Mouse (Mus musculus): Measurements from ENCODE around the gene Olfr782. TPM values are rescaled to one million over a fixed set of nuclear protein-coding genes. Genes with fewer than 3 reads are reported as not detected.

Gene Olfr782
- polyA plus RNA-seq (2017; shearing (Covaris generic)), result not detected

DNA sequence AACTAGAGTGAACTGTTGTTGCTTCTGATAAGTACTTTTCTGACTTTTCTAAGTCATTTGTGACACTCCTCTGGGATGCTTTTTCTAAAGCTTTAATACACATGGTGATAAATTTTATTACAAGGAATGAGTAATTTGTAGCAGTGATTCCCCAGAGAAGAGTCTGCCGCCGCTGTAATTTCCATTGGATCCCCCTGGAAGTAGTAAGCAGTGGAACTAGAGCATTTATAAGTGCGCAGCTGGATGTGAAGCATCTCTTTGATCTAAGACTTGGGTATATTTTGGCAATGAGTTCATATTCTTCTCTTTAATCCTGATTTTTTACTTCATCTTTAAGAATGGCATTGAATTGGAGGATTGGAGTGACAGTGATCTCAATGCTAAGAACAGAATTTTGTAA, at the start of gene Olfr782:
Olfr782 (plus strand) TSS at position 301 of the 400 bp plus-strand sequence.

DNA sequence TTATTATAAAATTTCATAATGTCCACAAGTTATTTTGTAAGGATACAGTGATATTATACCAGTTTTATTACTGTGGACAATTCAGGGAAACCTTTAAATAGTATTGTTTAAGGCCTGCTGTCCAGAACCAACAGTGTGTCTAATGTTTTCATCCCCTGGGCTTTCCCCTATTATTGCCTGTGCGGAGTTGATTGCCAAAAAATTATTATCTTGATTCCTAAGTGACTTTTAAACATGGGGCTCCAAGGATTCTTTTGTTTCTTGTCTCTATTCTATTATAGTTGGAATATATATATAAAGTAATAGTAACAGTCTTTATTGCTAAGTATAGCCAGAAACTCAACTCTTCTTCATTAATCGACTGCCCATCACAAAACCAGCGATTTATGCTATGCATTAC, 30.8 kb upstream of the Olfr782 start, which contains the start of gene Olfr780:
Olfr780 (plus strand) TSS at position 301 of the 400 bp plus-strand sequence.

DNA sequence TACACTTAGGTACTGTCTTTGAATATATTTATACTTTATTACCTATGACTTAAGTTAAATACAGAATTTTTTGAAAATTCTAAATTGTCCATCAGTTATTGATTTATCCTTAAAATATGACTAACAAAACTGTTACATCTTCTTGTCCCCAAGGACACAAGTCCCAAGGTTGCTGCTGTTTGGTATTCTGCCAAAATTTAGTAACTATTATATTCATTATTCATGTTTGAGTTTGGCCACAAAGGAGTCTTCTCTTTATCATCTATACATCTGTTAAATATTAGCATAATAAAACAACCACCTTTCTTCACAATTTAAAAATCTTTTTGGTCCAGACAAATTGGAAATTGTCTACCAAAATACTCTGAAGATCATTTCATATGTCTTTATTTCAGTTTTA, 20.1 kb upstream of the Olfr782 start, which contains the start of gene Olfr781:
Olfr781 (plus strand) TSS at position 301 of the 400 bp plus-strand sequence.

DNA sequence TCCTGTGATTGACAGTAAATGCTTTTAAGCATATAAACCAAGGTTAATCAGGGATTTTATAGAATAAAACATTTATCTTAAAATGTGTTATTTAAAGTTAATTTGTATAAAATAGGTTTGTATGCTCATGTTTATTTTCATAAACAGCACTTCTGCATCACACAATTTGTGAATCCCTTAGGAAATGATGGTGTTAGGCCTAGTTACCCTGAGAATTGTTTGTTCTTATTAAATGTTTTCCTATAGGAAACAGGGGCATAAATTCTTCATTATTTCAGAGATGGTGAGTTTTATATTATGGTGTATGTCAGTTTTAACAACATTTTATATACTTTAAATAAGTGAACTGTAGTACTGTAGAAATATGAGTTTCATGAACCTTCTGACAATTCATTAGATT, 35.1 kb downstream of the Olfr782 start, which contains the start of gene Olfr784:
Olfr784 (plus strand) TSS at position 301 of the 400 bp plus-strand sequence.

Other genes starting within 250 kb of the Olfr782 start
- not detected for gene Olfr768, start 249.5 kb upstream of the Olfr782 start, polyA plus RNA-seq (2017; shearing (Covaris generic))
- gene Olfr769, start 231.0 kb upstream of the Olfr782 start, polyA plus RNA-seq (2017; shearing (Covaris generic)), result not detected
- gene Olfr770, start 209.9 kb upstream of the Olfr782 start, polyA plus RNA-seq (2017; shearing (Covaris generic)), result 0.80 TPM
- not detected for gene Olfr771, start 184.1 kb upstream of the Olfr782 start, polyA plus RNA-seq (2017; shearing (Covaris generic))
- gene Olfr772, start 170.9 kb upstream of the Olfr782 start, polyA plus RNA-seq (2017; shearing (Covaris generic)), result not detected
- not detected for gene Olfr773, start 161.4 kb upstream of the Olfr782 start, polyA plus RNA-seq (2017; shearing (Covaris generic))
- not detected for gene Olfr774, start 112.6 kb upstream of the Olfr782 start, polyA plus RNA-seq (2017; shearing (Covaris generic))
- not detected for gene Olfr775, start 100.4 kb upstream of the Olfr782 start, polyA plus RNA-seq (2017; shearing (Covaris generic))
- not detected for gene Olfr776, start 89.7 kb upstream of the Olfr782 start, polyA plus RNA-seq (2017; shearing (Covaris generic))
- not detected for gene Olfr777, start 77.4 kb upstream of the Olfr782 start, polyA plus RNA-seq (2017; shearing (Covaris generic))
- gene Olfr780, start 30.7 kb upstream of the Olfr782 start, polyA plus RNA-seq (2017; shearing (Covaris generic)), result not detected
- gene Olfr781, start 20.0 kb upstream of the Olfr782 start, polyA plus RNA-seq (2017; shearing (Covaris generic)), result not detected
- not detected for gene Olfr784, start 35.2 kb downstream of the Olfr782 start, polyA plus RNA-seq (2017; shearing (Covaris generic))
- not detected for gene Olfr785, start 56.6 kb downstream of the Olfr782 start, polyA plus RNA-seq (2017; shearing (Covaris generic))
- not detected for gene Olfr786, start 78.5 kb downstream of the Olfr782 start, polyA plus RNA-seq (2017; shearing (Covaris generic))
- 0.20 TPM for gene Olfr787, start 113.0 kb downstream of the Olfr782 start, polyA plus RNA-seq (2017; shearing (Covaris generic))
- 0.21 TPM for gene Olfr788, start 122.1 kb downstream of the Olfr782 start, polyA plus RNA-seq (2017; shearing (Covaris generic))
- not detected for gene Olfr789, start 135.9 kb downstream of the Olfr782 start, polyA plus RNA-seq (2017; shearing (Covaris generic))
- not detected for gene Olfr790, start 149.6 kb downstream of the Olfr782 start, polyA plus RNA-seq (2017; shearing (Covaris generic))
- not detected for gene Olfr791, start 172.9 kb downstream of the Olfr782 start, polyA plus RNA-seq (2017; shearing (Covaris generic))
- not detected for gene Olfr792, start 190.3 kb downstream of the Olfr782 start, polyA plus RNA-seq (2017; shearing (Covaris generic))
- gene Olfr794, start 218.8 kb downstream of the Olfr782 start, polyA plus RNA-seq (2017; shearing (Covaris generic)), result not detected